17 mouse cellular contexts compared by ENCODE assay signal in genomic region chr19:59171871-59172245, GRCm38 (mm10). TPM values are rescaled to one million over a fixed set of nuclear protein-coding genes. Genes with fewer than 3 reads are reported as not detected.
DNase-seq lines count a peak whose midpoint lies in the region; ATAC-seq lines count a peak whose summit lies in the region.
"Had no signal": no experiment of that assay in that cellular context is flagged by ENCODE, and none has a peak within 500 bp of the region (broad histone marks: within the 10 kb centered on the region; RNA-seq: fewer than 3 reads in every experiment).

No protein-coding gene starts in this region.

- no peaks in the 10 kb centered on the region for H3K36me3 ChIP-seq in heart, embryonic 12.5 days
- H3K36me3 ChIP-seq in neural tube, embryonic 15.5 days: no peaks in the 10 kb centered on the region
- H3K36me3 ChIP-seq in forebrain, embryonic 14.5 days (ENCODE audit: control insufficient read depth, insufficient read depth, low read length): no peaks in the 10 kb centered on the region

- intact Hi-C loops in heart, postnatal 25 days (cut with DNase I): no loop called here
- intact Hi-C loops in gastrocnemius, postnatal 14 days (cut with DNase I; ENCODE audit: low total_unique reads): no loop called here

- no peak for DNase-seq in heart, postnatal 25 days (ENCODE audit: low spot score)
- DNase-seq in neural tube, embryonic 10.5 days (ENCODE audit: extremely low spot score, low spot score): peak; percentile 53
- no peak for DNase-seq in forebrain, embryonic 14.5 days (ENCODE audit: low spot score)
- DNase-seq in natural killer cell, adult 2 months (ENCODE audit: low spot score in 2 of 2): no peak
- no peak for DNase-seq in gastrocnemius, postnatal 14 days
- no peak for DNase-seq in frontal cortex, postnatal 36 days (ENCODE audit: low spot score in 2 of 2)
- DNase-seq: cerebellum, adult 2 months; heart, adult 11 months; heart, postnatal 4 days; thymus, adult 18-20 months had no signal

- no peak overlapping the region for H3K9ac ChIP-seq in heart, embryonic 12.5 days
- no peak overlapping the region for H3K9ac ChIP-seq in neural tube, embryonic 15.5 days (replicated peaks)
- peak overlapping the region; percentile 2; the same call in 1 of the 2 replicates for H3K9ac ChIP-seq in forebrain, embryonic 14.5 days (ENCODE audit: low read length)

- 2% methylated on average over 19 of the region's 19 CpGs for WGBS in heart, embryonic 12.5 days
- under 1% methylated on average over 18 of the region's 19 CpGs for WGBS in neural tube, embryonic 15.5 days
- WGBS in forebrain, embryonic 14.5 days: under 1% methylated on average over 19 of the region's 19 CpGs

- no peak overlapping the region for H3K27ac ChIP-seq in heart, embryonic 12.5 days (ENCODE audit: poor library complexity, severe bottlenecking)
- no peak overlapping the region for H3K27ac ChIP-seq in neural tube, embryonic 15.5 days (replicated peaks)
- peak overlapping the region; percentile 15; the same call in 1 of the 2 replicates for H3K27ac ChIP-seq in forebrain, embryonic 14.5 days (ENCODE audit: low read depth, low read length)
- H3K27ac ChIP-seq: kidney, postnatal 0 days had no signal

- H3K9me3 ChIP-seq in heart, embryonic 12.5 days (replicated peaks): no peaks in the 10 kb centered on the region
- H3K9me3 ChIP-seq in neural tube, embryonic 15.5 days (replicated peaks): no peaks in the 10 kb centered on the region
- no peaks in the 10 kb centered on the region for H3K9me3 ChIP-seq in forebrain, embryonic 14.5 days (replicated peaks; ENCODE audit: control insufficient read depth, low read length)

- peak overlapping the region; percentile 23; the same call in 1 of the 2 replicates for H3K4me3 ChIP-seq in heart, embryonic 12.5 days
- no peak overlapping the region for H3K4me3 ChIP-seq in neural tube, embryonic 15.5 days (replicated peaks)
- peak overlapping the region; percentile 37 for H3K4me3 ChIP-seq in forebrain, embryonic 14.5 days (ENCODE audit: low read depth, low read length)

- peaks cover 95% of the 10 kb centered on the region for H3K27me3 ChIP-seq in heart, embryonic 12.5 days (replicated peaks)
- H3K27me3 ChIP-seq in neural tube, embryonic 15.5 days (replicated peaks): peaks cover 94% of the 10 kb centered on the region
- peaks cover 51% of the 10 kb centered on the region for H3K27me3 ChIP-seq in forebrain, embryonic 14.5 days (replicated peaks; ENCODE audit: control insufficient read depth, insufficient read depth, low read length)

- no peak for ATAC-seq in heart, embryonic 12.5 days (ENCODE audit: insufficient number of reproducible peaks, low FRiP score)
- ATAC-seq in neural tube, embryonic 15.5 days (ENCODE audit: low FRiP score): no peak
- no peak for ATAC-seq in forebrain, embryonic 14.5 days
- ATAC-seq: lung, postnatal 0 days had no signal

- peak overlapping the region; percentile 53 for H3K4me2 ChIP-seq in heart, embryonic 12.5 days
- no peak overlapping the region for H3K4me2 ChIP-seq in neural tube, embryonic 15.5 days
- peak overlapping the region; percentile 65 for H3K4me2 ChIP-seq in forebrain, embryonic 14.5 days (ENCODE audit: low read length)
- H3K4me2 ChIP-seq: liver, embryonic 11.5 days had no signal

- peaks cover 22% of the 10 kb centered on the region for H3K4me1 ChIP-seq in heart, embryonic 12.5 days (replicated peaks)
- peaks cover 17% of the 10 kb centered on the region for H3K4me1 ChIP-seq in neural tube, embryonic 15.5 days
- peaks cover 10% of the 10 kb centered on the region; the same call in 1 of the 2 replicates for H3K4me1 ChIP-seq in forebrain, embryonic 14.5 days (ENCODE audit: control insufficient read depth, insufficient read depth, low read length)

RNA-seq across cellular contexts. Expression of gene Vax1, which starts 2.0 kb away (rescaled TPM):
- not detected in 2 replicates for polyA plus RNA-seq in heart, embryonic 12.5 days (2016; fragmentation: Nextera tagmentation; extraction: Ambion mirVana)
- not detected for total RNA-seq in heart, postnatal 25 days (2021)
- polyA plus RNA-seq in neural tube, embryonic 15.5 days (2015; fragmentation: Nextera tagmentation; extraction: Ambion mirVana): not detected in 2 replicates
- polyA plus RNA-seq in forebrain, embryonic 14.5 days (2014; fragmentation: Nextera tagmentation; extraction: Ambion mirVana): 1.3 and 1.7 TPM in 2 replicates
- not detected for total RNA-seq in gastrocnemius, postnatal 14 days (2021)
- total RNA-seq: heart, postnatal 4 days had no signal
- polyA plus RNA-seq: embryonic facial prominence, embryonic 14.5 days; kidney, postnatal 0 days; liver, embryonic 11.5 days; lung, postnatal 0 days; neural tube, embryonic 14.5 days had no signal

RNA-seq across cellular contexts. Expression of gene Kcnk18, which starts 47.2 kb away (rescaled TPM):
- not detected in 2 replicates for polyA plus RNA-seq in heart, embryonic 12.5 days (2016; fragmentation: Nextera tagmentation; extraction: Ambion mirVana)
- total RNA-seq in heart, postnatal 25 days (2021): not detected
- 0.14 and 0.27 TPM in 2 replicates for polyA plus RNA-seq in neural tube, embryonic 15.5 days (2015; fragmentation: Nextera tagmentation; extraction: Ambion mirVana)
- polyA plus RNA-seq in forebrain, embryonic 14.5 days (2014; fragmentation: Nextera tagmentation; extraction: Ambion mirVana): not detected in 2 replicates
- total RNA-seq in gastrocnemius, postnatal 14 days (2021): not detected
- total RNA-seq: heart, postnatal 4 days had no signal
- polyA plus RNA-seq: cerebellum, adult 2 months; kidney, postnatal 0 days; liver, embryonic 11.5 days; lung, postnatal 0 days; neural tube, embryonic 14.5 days had no signal
